Mouse (Mus musculus) neural tube, embryonic 13.5 days (tissue): ENCODE measurements at regions not wholly inside any gene's neighbourhood (a gene's known extent, or its start where the extent isn't known, plus 50 kb on each side); places are given as distances from the start of the nearest gene placed in this dataset.
"Not testable (repeated sequence)": the region's sequence is repeated elsewhere in the genome, so short reads cannot be mapped to it uniquely, and the experiment has no call there.

Experiments used
- ATAC-seq: fragments of 200-750 bp; cut with Nextera tagmentation; 2 replicates; pipeline ENCODE4 v1.8.0; 2017; ENCODE audit warnings: low read depth, mild to moderate bottlenecking, moderate TSS enrichment, moderate library complexity
- H3K27ac ChIP-seq: fragments of 300-500 bp; sonication (generic); replicated peaks from 2 replicates; pipeline ENCODE4 v1.5.1; 2015; ENCODE audit warnings: moderate library complexity, mild to moderate bottlenecking, inconsistent platforms
- H3K27me3 ChIP-seq: fragments of 300-500 bp; sonication (generic); 2 replicates; pipeline ENCODE4 v1.6.1; 2015; ENCODE audit warnings: mild to moderate bottlenecking, inconsistent platforms
- H3K36me3 ChIP-seq: fragments of 300-500 bp; sonication (generic); 2 replicates; pipeline ENCODE4 v1.6.1; 2015; ENCODE audit warnings: mild to moderate bottlenecking, inconsistent platforms
- H3K4me1 ChIP-seq: fragments of 300-500 bp; sonication (generic); replicated peaks from 2 replicates; pipeline ENCODE4 v1.6.1; 2015; ENCODE audit warnings: inconsistent platforms
- H3K4me2 ChIP-seq: fragments of 300-500 bp; sonication (generic); 2 replicates; pipeline ENCODE4 v1.6.1; 2015; ENCODE audit warnings: inconsistent platforms, mild to moderate bottlenecking, moderate library complexity
- H3K4me3 ChIP-seq: fragments of 300-500 bp; sonication (generic); 2 replicates; pipeline ENCODE4 v1.5.1; 2015; ENCODE audit warnings: mild to moderate bottlenecking, inconsistent platforms
- H3K9ac ChIP-seq: fragments of 300-500 bp; sonication (generic); 2 replicates; pipeline ENCODE4 v1.6.1; 2015; ENCODE audit warnings: moderate library complexity, mild to moderate bottlenecking, inconsistent platforms
- H3K9me3 ChIP-seq: fragments of 300-500 bp; sonication (generic); 2 replicates; pipeline ENCODE4 v1.6.1; 2016; ENCODE audit warnings: inconsistent platforms
- WGBS: fragments of 180-500 bp; shearing (Covaris S2); methylation state at CpG from one replicate; pipeline ENCODE4 v1.1.7; 2015; 5-methylcytosine and 5-hydroxymethylcytosine counted together

- no peaks in the 10 kb centered on the region for H3K4me1 ChIP-seq
- ATAC-seq, result no peak
- no peaks in the 10 kb centered on the region for H3K36me3 ChIP-seq
- no peak overlapping the region for H3K4me2 ChIP-seq
- H3K4me3 ChIP-seq, result no peak overlapping the region
- no peak overlapping the region for H3K9ac ChIP-seq
- 73% methylated on average over 6 of the region's 6 CpGs for WGBS
- no peaks in the 10 kb centered on the region for H3K27me3 ChIP-seq
- H3K27ac ChIP-seq, result no peak overlapping the region
- no peaks in the 10 kb centered on the region for H3K9me3 ChIP-seq
Measured at GRCm38 (mm10) chr10:103976059-103976458, 166.7 kb upstream of the Gm21293 start.

- H3K4me2 ChIP-seq, result no peak overlapping the region
- H3K4me1 ChIP-seq, result no peaks in the 10 kb centered on the region
- WGBS, result 44% methylated on average over 1 of the region's 1 CpGs
Measured at GRCm38 (mm10) chr10:103984287-103984956, 158.4 kb upstream of the Gm21293 start.

GRCm38 (mm10) chr10:104019540-104019939 is 123.2 kb upstream of the Gm21293 start:
- Histone ChIP-seq H3K27me3 (no peaks in the 10 kb centered on the region), H3K4me3 (no peak overlapping the region), H3K36me3 (no peaks in the 10 kb centered on the region), H3K4me2 (no peak overlapping the region), H3K27ac (no peak overlapping the region), H3K9me3 (no peaks in the 10 kb centered on the region), H3K9ac (no peak overlapping the region), H3K4me1 (no peaks in the 10 kb centered on the region)
- no peak for ATAC-seq

More at GRCm38 (mm10) chr10:103984287-103984956, 158.4 kb upstream of the Gm21293 start:
- H3K27me3 ChIP-seq, result no peaks in the 10 kb centered on the region
- no peak overlapping the region for H3K4me3 ChIP-seq
- H3K9me3 ChIP-seq, result no peaks in the 10 kb centered on the region
- no peak overlapping the region for H3K27ac ChIP-seq
- H3K36me3 ChIP-seq, result no peaks in the 10 kb centered on the region
- H3K9ac ChIP-seq, result no peak overlapping the region
- ATAC-seq, result no peak

GRCm38 (mm10) chr10:104021593-104021992 is 121.2 kb upstream of the Gm21293 start:
- no peaks in the 10 kb centered on the region for H3K9me3 ChIP-seq
- no peak overlapping the region for H3K4me3 ChIP-seq
- no peak overlapping the region for H3K27ac ChIP-seq
- no peak overlapping the region for H3K9ac ChIP-seq
- no peak overlapping the region for H3K4me2 ChIP-seq
- no peaks in the 10 kb centered on the region for H3K4me1 ChIP-seq
- H3K27me3 ChIP-seq, result no peaks in the 10 kb centered on the region
- no peak for ATAC-seq
- no peaks in the 10 kb centered on the region for H3K36me3 ChIP-seq

- Histone ChIP-seq H3K27me3 (no peaks in the 10 kb centered on the region), H3K9me3 (no peaks in the 10 kb centered on the region), H3K4me2 (no peak overlapping the region), H3K36me3 (no peaks in the 10 kb centered on the region), H3K4me1 (no peaks in the 10 kb centered on the region), H3K9ac (no peak overlapping the region), H3K27ac (no peak overlapping the region), H3K4me3 (no peak overlapping the region)
- ATAC-seq, result no peak
- WGBS, result 75% methylated on average over 1 of the region's 1 CpGs
Measured at GRCm38 (mm10) chr10:104028162-104028561, 114.6 kb upstream of the Gm21293 start.

GRCm38 (mm10) chr10:104032771-104033170 is 110.0 kb upstream of the Gm21293 start:
- Histone ChIP-seq H3K9me3 (no peaks in the 10 kb centered on the region), H3K4me1 (no peaks in the 10 kb centered on the region), H3K27me3 (no peaks in the 10 kb centered on the region), H3K36me3 (no peaks in the 10 kb centered on the region), H3K4me2 (no peak overlapping the region), H3K27ac (no peak overlapping the region), H3K4me3 (no peak overlapping the region), H3K9ac (no peak overlapping the region)
- no peak for ATAC-seq
- WGBS, result 77% methylated on average over 3 of the region's 3 CpGs

- H3K4me3 ChIP-seq, H3K9ac ChIP-seq, H3K27me3 ChIP-seq, H3K4me2 ChIP-seq, ATAC-seq, H3K36me3 ChIP-seq, H3K9me3 ChIP-seq, H3K4me1 ChIP-seq, H3K27ac ChIP-seq: not testable (repeated sequence)
- WGBS, result 97% methylated on average over 2 of the region's 2 CpGs
Measured at GRCm38 (mm10) chr10:104041729-104042386, 100.9 kb upstream of the Gm21293 start.

GRCm38 (mm10) chr10:104042387-104042775 is 100.4 kb upstream of the Gm21293 start:
- Histone ChIP-seq H3K27ac (no peak overlapping the region), H3K27me3 (no peaks in the 10 kb centered on the region), H3K4me2 (no peak overlapping the region), H3K36me3 (no peaks in the 10 kb centered on the region), H3K9me3 (no peaks in the 10 kb centered on the region), H3K4me1 (no peaks in the 10 kb centered on the region), H3K4me3 (no peak overlapping the region), H3K9ac (no peak overlapping the region)
- no peak for ATAC-seq
- WGBS, result 78% methylated on average over 1 of the region's 1 CpGs

- Histone ChIP-seq H3K4me3 (no peak overlapping the region), H3K4me1 (no peaks in the 10 kb centered on the region), H3K9ac (no peak overlapping the region), H3K27me3 (no peaks in the 10 kb centered on the region), H3K36me3 (no peaks in the 10 kb centered on the region), H3K4me2 (no peak overlapping the region), H3K9me3 (peaks cover 5% of the 10 kb centered on the region; the same call in 1 of the 2 replicates), H3K27ac (no peak overlapping the region)
- WGBS, result 85% methylated on average over 1 of the region's 1 CpGs
- ATAC-seq, result no peak
Measured at GRCm38 (mm10) chr10:104043569-104043968, 99.2 kb upstream of the Gm21293 start.
